Mouse (Mus musculus): ENCODE data around the gene Col13a1. TPM values are rescaled to one million over a fixed set of nuclear protein-coding genes. Genes with fewer than 3 reads are reported as not detected.

Gene Col13a1
- total RNA-seq (2023): not detected

GRCm38 (mm10) chr10:61978866-61979340 lies at the start of gene Col13a1:
Gene Col13a1 (minus strand): TSS chr10:61979108.

Other genes with a start within 250 kb of the Col13a1 start
- gene H2afy2, start 195.0 kb downstream of the Col13a1 start, total RNA-seq (2023): not detected
- not detected for gene Neurog3, start 154.0 kb upstream of the Col13a1 start, total RNA-seq (2023)
- gene Fam241b, start 164.8 kb upstream of the Col13a1 start, total RNA-seq (2023): 2.9 TPM